Mouse (Mus musculus) kidney, adult 2 months (tissue): ENCODE data around the gene Zfp575.
A peak's percentile ranks its signal among the peaks of the same experiment; 100 is the strongest.

Source experiments
- CTCF ChIP-seq: fragments of 200-500 bp; conservative IDR thresholded peaks from 2 replicates; pipeline ENCODE4 v1.5.1; 2011; ENCODE audit warnings: low read depth, mild to moderate bottlenecking, control low read depth, low read length, moderate library complexity, mixed read lengths; ENCODE audit not compliant: insufficient read depth, insufficient read length
- POLR2A ChIP-seq: fragments of 200-500 bp; IDR thresholded peaks from one replicate; pipeline ENCODE4 v1.6.1; 2011; ENCODE audit warnings: low read depth, low read length, control low read depth

DNA sequence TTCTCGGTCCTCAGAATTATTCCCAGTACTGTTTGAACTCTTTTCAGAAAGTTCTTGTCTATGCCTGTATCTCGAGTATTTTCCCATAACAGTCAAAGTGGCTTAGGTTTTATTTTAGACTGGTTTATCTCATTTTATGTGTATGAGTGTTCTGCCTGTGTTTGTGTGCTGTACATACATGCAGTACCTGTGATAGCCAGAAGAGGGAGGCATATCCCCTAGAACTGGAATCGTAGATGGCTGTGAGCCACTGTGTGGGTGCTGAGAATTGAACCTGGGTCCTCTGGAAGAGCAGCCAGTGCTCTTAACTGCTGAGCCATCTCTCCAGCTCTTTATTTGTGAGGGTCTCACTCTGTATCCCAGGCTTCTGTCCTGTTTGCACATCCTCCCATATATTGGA, 33.8 kb upstream of the Zfp575 start:
- TF ChIP-seq CTCF (peak; percentile 14; the same call in 1 of the 2 replicates), POLR2A (no peak)
